Mouse (Mus musculus): Measurements from ENCODE around the gene Mrpl1. TPM values are rescaled to one million over a fixed set of nuclear protein-coding genes. Genes with fewer than 3 reads are reported as not detected.

Mrpl1 gene
- total RNA-seq, 1 experiment, result 27.9 TPM

DNA sequence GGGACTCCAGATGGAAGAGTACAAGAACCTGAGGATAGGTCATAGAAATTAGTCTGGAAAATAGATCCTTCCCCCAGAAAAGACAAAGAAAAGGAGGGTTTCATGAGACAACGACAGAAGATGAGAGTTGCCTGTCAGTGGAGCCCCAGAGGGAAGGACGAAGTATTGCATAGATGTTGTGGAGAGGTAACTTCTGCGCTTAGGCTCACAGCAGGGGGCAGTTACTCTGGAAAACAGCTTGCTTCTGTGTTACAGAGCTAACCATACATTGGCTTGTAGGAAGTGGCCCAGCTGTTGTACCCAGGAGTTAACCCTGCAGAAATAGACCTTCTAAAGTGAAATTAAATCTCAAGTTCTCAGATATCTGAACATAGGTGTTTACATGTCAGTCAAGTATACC is 45.9 kb downstream of the Mrpl1 start:
- Histone ChIP-seq H3K4me1 (ENCODE audit: control insufficient read depth in 2 of 2, insufficient read depth in 2 of 2, low read length in 2 of 2, poor library complexity in 1 of 2) (no peaks in the 10 kb centered on the region), H3K36me3 (ENCODE audit: control insufficient read depth, insufficient read depth, low read length, poor library complexity, severe bottlenecking) (0 out of 2 replicates have a peak, but pooled peaks cover 2% of the 10 kb centered on the region), H3K9ac (ENCODE audit: insufficient read depth, low read depth, low read length, poor library complexity, severe bottlenecking) (no peak overlapping the region), H3K27ac (ENCODE audit: insufficient read depth, low read depth, low read length, poor library complexity, severe bottlenecking) (no peak overlapping the region), H3K9me3 (ENCODE audit: control insufficient read depth, insufficient read depth, low read depth, low read length) (no peaks in the 10 kb centered on the region), H3K4me3 (ENCODE audit: insufficient read depth in 1 of 2, low read depth in 1 of 2, low read length in 2 of 2, poor library complexity in 1 of 2, severe bottlenecking in 1 of 2) (no peak overlapping the region)
- TF ChIP-seq CHD2 (IDR thresholded peaks at IDR 0.05; ENCODE audit: low read depth, low read length), result no peak
- no peak for TF ChIP-seq ZC3H11A (IDR thresholded peaks at IDR 0.05; ENCODE audit: borderline replicate concordance, low read depth, low read length)
- no peak for TF ChIP-seq ZNF384 (IDR thresholded peaks at IDR 0.05; ENCODE audit: low read depth, low read length)
- TF ChIP-seq HCFC1 (IDR thresholded peaks at IDR 0.05; ENCODE audit: borderline replicate concordance, insufficient read depth, low read length), result no peak
- no peak for TF ChIP-seq MAFK (IDR thresholded peaks at IDR 0.05; ENCODE audit: insufficient read depth, low read depth, low read length)
- peak; percentile 11 for DNase-seq (ENCODE audit: low read depth, low spot score)
- in situ Hi-C loops (cut with MboI; ENCODE audit: low sequenced_read_pairs in 2 of 2, unreplicated experiment in 2 of 2), result no loop called here

- Histone ChIP-seq H3K9ac (ENCODE audit: insufficient read depth, low read depth, low read length, poor library complexity, severe bottlenecking) (no peak overlapping the region), H3K4me1 (ENCODE audit: control insufficient read depth in 2 of 2, insufficient read depth in 2 of 2, low read length in 2 of 2, poor library complexity in 1 of 2) (no peaks in the 10 kb centered on the region), H3K9me3 (ENCODE audit: control insufficient read depth, insufficient read depth, low read depth, low read length) (no peaks in the 10 kb centered on the region), H3K4me3 (ENCODE audit: insufficient read depth in 1 of 2, low read depth in 1 of 2, low read length in 2 of 2, poor library complexity in 1 of 2, severe bottlenecking in 1 of 2) (no peak overlapping the region), H3K36me3 (ENCODE audit: control insufficient read depth, insufficient read depth, low read length, poor library complexity, severe bottlenecking) (0 out of 2 replicates have a peak, but pooled peaks cover 2% of the 10 kb centered on the region), H3K27ac (ENCODE audit: insufficient read depth, low read depth, low read length, poor library complexity, severe bottlenecking) (no peak overlapping the region)
- DNase-seq (ENCODE audit: low read depth, low spot score), result no peak
- TF ChIP-seq ZNF384 (IDR thresholded peaks at IDR 0.05; ENCODE audit: low read depth, low read length), result no peak
- TF ChIP-seq HCFC1 (IDR thresholded peaks at IDR 0.05; ENCODE audit: borderline replicate concordance, insufficient read depth, low read length), result no peak
- no peak for TF ChIP-seq MAFK (IDR thresholded peaks at IDR 0.05; ENCODE audit: insufficient read depth, low read depth, low read length)
- TF ChIP-seq ZC3H11A (IDR thresholded peaks at IDR 0.05; ENCODE audit: borderline replicate concordance, low read depth, low read length), result no peak
- TF ChIP-seq CHD2 (IDR thresholded peaks at IDR 0.05; ENCODE audit: low read depth, low read length), result no peak
- in situ Hi-C loops (cut with MboI; ENCODE audit: low sequenced_read_pairs in 2 of 2, unreplicated experiment in 2 of 2), result no loop called here
These were observed 48.9 kb downstream of the Mrpl1 start for GRCm38 (mm10) chr5:96258210-96258609.

GRCm38 (mm10) chr5:96267017-96267702 is 57.9 kb downstream of the Mrpl1 start:
- TF ChIP-seq ZC3H11A (IDR thresholded peaks at IDR 0.05; ENCODE audit: borderline replicate concordance, low read depth, low read length) (peak; percentile 48; the same call in 1 of the 2 replicates), ZNF384 (IDR thresholded peaks at IDR 0.05; ENCODE audit: low read depth, low read length) (no peak)
- Histone ChIP-seq H3K4me3 (ENCODE audit: insufficient read depth in 1 of 2, low read depth in 1 of 2, low read length in 2 of 2, poor library complexity in 1 of 2, severe bottlenecking in 1 of 2) (no peak overlapping the region), H3K27ac (ENCODE audit: insufficient read depth, low read depth, low read length, poor library complexity, severe bottlenecking) (no peak overlapping the region), H3K9me3 (ENCODE audit: control insufficient read depth, insufficient read depth, low read depth, low read length) (peaks cover 4% of the 10 kb centered on the region; the same call in 1 of the 2 replicates), H3K4me1 (ENCODE audit: control insufficient read depth in 2 of 2, insufficient read depth in 2 of 2, low read length in 2 of 2, poor library complexity in 1 of 2) (no peaks in the 10 kb centered on the region), H3K36me3 (ENCODE audit: control insufficient read depth, insufficient read depth, low read length, poor library complexity, severe bottlenecking) (peaks cover 2% of the 10 kb centered on the region; the same call in 1 of the 2 replicates), H3K9ac (ENCODE audit: insufficient read depth, low read depth, low read length, poor library complexity, severe bottlenecking) (no peak overlapping the region)
- peak; percentile 40 for DNase-seq (ENCODE audit: low read depth, low spot score)
- in situ Hi-C loops (cut with MboI; ENCODE audit: low sequenced_read_pairs in 2 of 2, unreplicated experiment in 2 of 2), result loop anchor here in 1 of 2 experiments (10.0 kb wide), 1 partner anchor 498 kb away; no protein-coding TSS in a partner anchor

DNA sequence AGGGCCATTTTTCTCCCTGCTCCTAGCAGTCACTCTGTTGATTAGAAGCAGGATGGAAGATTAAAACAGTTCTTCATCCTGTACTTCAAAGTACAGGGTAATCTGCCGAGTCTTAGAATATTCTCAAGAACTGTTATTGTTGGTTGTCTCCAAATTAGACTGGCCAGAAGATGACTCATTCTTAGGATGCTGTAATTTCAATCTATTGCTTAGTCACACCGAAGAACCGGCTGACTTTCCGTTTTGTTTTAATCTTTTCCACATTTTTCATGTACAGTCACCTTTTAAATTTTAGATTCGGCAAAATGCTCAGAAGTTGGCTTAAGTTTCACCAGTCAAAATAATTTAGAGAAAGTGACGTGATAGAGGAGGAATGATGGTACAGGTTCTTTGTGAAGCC is 61.8 kb downstream of the Mrpl1 start:
- no peaks in the 10 kb centered on the region for H3K36me3 ChIP-seq (ENCODE audit: control insufficient read depth, insufficient read depth, low read length, poor library complexity, severe bottlenecking)
- no peak overlapping the region for H3K27ac ChIP-seq (ENCODE audit: insufficient read depth, low read depth, low read length, poor library complexity, severe bottlenecking)
- no peak overlapping the region for H3K4me3 ChIP-seq (ENCODE audit: insufficient read depth in 1 of 2, low read depth in 1 of 2, low read length in 2 of 2, poor library complexity in 1 of 2, severe bottlenecking in 1 of 2)
- H3K9me3 ChIP-seq (ENCODE audit: control insufficient read depth, insufficient read depth, low read depth, low read length), result peaks cover 7% of the 10 kb centered on the region; the same call in 1 of the 2 replicates
- H3K9ac ChIP-seq (ENCODE audit: insufficient read depth, low read depth, low read length, poor library complexity, severe bottlenecking), result no peak overlapping the region
- in situ Hi-C loops (cut with MboI; ENCODE audit: low sequenced_read_pairs in 2 of 2, unreplicated experiment in 2 of 2), result no loop called here
- H3K4me1 ChIP-seq (ENCODE audit: control insufficient read depth in 2 of 2, insufficient read depth in 2 of 2, low read length in 2 of 2, poor library complexity in 1 of 2), result no peaks in the 10 kb centered on the region
- DNase-seq (ENCODE audit: low read depth, low spot score), result no peak
- TF ChIP-seq ZC3H11A (IDR thresholded peaks at IDR 0.05; ENCODE audit: borderline replicate concordance, low read depth, low read length), result no peak
- no peak for TF ChIP-seq ZNF384 (IDR thresholded peaks at IDR 0.05; ENCODE audit: low read depth, low read length)
- TF ChIP-seq HCFC1 (IDR thresholded peaks at IDR 0.05; ENCODE audit: borderline replicate concordance, insufficient read depth, low read length), result no peak
- TF ChIP-seq MAFK (IDR thresholded peaks at IDR 0.05; ENCODE audit: insufficient read depth, low read depth, low read length), result no peak
- TF ChIP-seq CHD2 (IDR thresholded peaks at IDR 0.05; ENCODE audit: low read depth, low read length), result no peak
